Mouse (Mus musculus) hindbrain, embryonic 15.5 days (tissue): ENCODE measurements at regions not wholly inside any gene's neighbourhood (a gene's known extent, or its start where the extent isn't known, plus 50 kb on each side); places are given as distances from the start of the nearest gene placed in this dataset.

Experiments used
- ATAC-seq: fragments of 200-750 bp; cut with Nextera tagmentation; 2 replicates; pipeline ENCODE4 v1.8.0; 2017; ENCODE audit warnings: low read depth, moderate number of reproducible peaks, moderate TSS enrichment; ENCODE audit not compliant: low FRiP score
- H3K27ac ChIP-seq: fragments of 300-500 bp; sonication (generic); replicated peaks from 2 replicates; pipeline ENCODE4 v1.5.1; 2015; ENCODE audit warnings: mild to moderate bottlenecking, inconsistent platforms
- H3K27me3 ChIP-seq: fragments of 300-500 bp; sonication (generic); 2 replicates; pipeline ENCODE4 v1.6.1; 2015; ENCODE audit warnings: control low read depth, inconsistent platforms
- H3K36me3 ChIP-seq: fragments of 300-500 bp; sonication (generic); 2 replicates; pipeline ENCODE4 v1.6.1; 2015; ENCODE audit warnings: control low read depth, inconsistent platforms
- H3K4me1 ChIP-seq: fragments of 300-500 bp; sonication (generic); replicated peaks from 2 replicates; pipeline ENCODE4 v1.6.1; 2015; ENCODE audit warnings: control low read depth, inconsistent platforms
- H3K4me2 ChIP-seq: fragments of 300-500 bp; sonication (generic); 2 replicates; pipeline ENCODE4 v1.6.1; 2015; ENCODE audit warnings: moderate library complexity, mild to moderate bottlenecking, inconsistent platforms
- H3K4me3 ChIP-seq: fragments of 300-500 bp; sonication (generic); 2 replicates; pipeline ENCODE4 v1.5.1; 2015; ENCODE audit warnings: mild to moderate bottlenecking, inconsistent platforms
- H3K9ac ChIP-seq: fragments of 300-500 bp; sonication (generic); 2 replicates; pipeline ENCODE4 v1.6.1; 2015; ENCODE audit warnings: inconsistent platforms
- H3K9me3 ChIP-seq: fragments of 300-500 bp; sonication (generic); 2 replicates; pipeline ENCODE4 v1.6.1; 2016; ENCODE audit warnings: control low read depth, inconsistent platforms
- WGBS: fragments of 180-500 bp; shearing (Covaris S2); methylation state at CpG from one replicate; pipeline ENCODE4 v1.1.7; 2015; 5-methylcytosine and 5-hydroxymethylcytosine counted together

GRCm38 (mm10) chr12:6046110-6046509 is 670.6 kb upstream of the Klhl29 start:
- Histone ChIP-seq H3K27me3 (no peaks in the 10 kb centered on the region), H3K4me3 (no peak overlapping the region), H3K27ac (peak overlapping the region; percentile 53; the same call in 1 of the 2 replicates), H3K9ac (no peak overlapping the region), H3K9me3 (no peaks in the 10 kb centered on the region), H3K4me2 (no peak overlapping the region), H3K4me1 (peaks cover 10% of the 10 kb centered on the region), H3K36me3 (no peaks in the 10 kb centered on the region)
- 82% methylated on average over 2 of the region's 2 CpGs for WGBS
- ATAC-seq, result no peak

DNA sequence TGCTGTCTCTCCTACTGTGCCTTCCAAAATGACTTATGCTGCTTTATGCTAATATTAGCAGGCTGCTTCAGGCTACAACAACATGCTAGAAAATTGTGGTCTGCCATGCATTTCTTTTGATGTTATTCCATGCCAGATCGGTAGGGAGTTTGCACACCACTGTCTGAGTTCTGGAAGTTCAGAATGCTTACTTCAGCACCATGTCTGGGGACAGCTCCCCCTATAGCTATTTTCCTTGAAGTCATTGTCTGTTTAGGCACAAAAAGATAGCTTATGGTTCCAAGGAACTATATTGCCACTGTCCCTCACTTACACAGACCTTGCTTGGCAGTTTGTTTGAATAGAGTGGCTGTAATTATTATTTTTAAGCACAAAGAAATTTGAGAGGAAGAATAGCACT is 666.8 kb upstream of the Klhl29 start:
- WGBS, result 31% methylated on average over 1 of the region's 1 CpGs
- H3K36me3 ChIP-seq, result no peaks in the 10 kb centered on the region
- no peak overlapping the region for H3K4me2 ChIP-seq
- no peaks in the 10 kb centered on the region for H3K27me3 ChIP-seq
- ATAC-seq, result no peak
- H3K9me3 ChIP-seq, result no peaks in the 10 kb centered on the region
- no peak overlapping the region for H3K27ac ChIP-seq
- peaks cover 10% of the 10 kb centered on the region for H3K4me1 ChIP-seq
- H3K4me3 ChIP-seq, result no peak overlapping the region
- no peak overlapping the region for H3K9ac ChIP-seq

DNA sequence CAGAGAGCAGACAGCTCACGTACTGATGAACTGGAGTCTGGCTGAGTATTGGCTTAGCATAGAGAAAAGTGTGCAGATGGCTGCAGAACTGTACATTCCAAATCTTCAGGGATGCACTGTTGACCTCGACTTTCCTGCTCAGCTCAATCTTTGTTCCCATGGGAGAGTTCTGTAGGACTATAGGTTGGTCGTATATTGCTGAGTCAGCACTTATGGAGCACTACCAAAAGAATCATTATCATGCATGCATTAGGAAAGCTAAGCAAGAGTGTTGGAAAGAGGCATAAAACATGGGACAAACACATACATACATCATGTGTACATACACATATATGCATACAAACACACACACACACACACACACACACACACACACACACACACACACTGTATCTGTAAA is 648.6 kb upstream of the Klhl29 start:
- no peak for ATAC-seq
- 81% methylated on average over 3 of the region's 3 CpGs for WGBS
- H3K27ac ChIP-seq, result no peak overlapping the region
- H3K27me3 ChIP-seq, result no peaks in the 10 kb centered on the region
- H3K4me3 ChIP-seq, result no peak overlapping the region
- H3K36me3 ChIP-seq, result no peaks in the 10 kb centered on the region
- H3K4me2 ChIP-seq, result no peak overlapping the region
- no peaks in the 10 kb centered on the region for H3K9me3 ChIP-seq
- H3K9ac ChIP-seq, result no peak overlapping the region
- H3K4me1 ChIP-seq, result no peaks in the 10 kb centered on the region

DNA sequence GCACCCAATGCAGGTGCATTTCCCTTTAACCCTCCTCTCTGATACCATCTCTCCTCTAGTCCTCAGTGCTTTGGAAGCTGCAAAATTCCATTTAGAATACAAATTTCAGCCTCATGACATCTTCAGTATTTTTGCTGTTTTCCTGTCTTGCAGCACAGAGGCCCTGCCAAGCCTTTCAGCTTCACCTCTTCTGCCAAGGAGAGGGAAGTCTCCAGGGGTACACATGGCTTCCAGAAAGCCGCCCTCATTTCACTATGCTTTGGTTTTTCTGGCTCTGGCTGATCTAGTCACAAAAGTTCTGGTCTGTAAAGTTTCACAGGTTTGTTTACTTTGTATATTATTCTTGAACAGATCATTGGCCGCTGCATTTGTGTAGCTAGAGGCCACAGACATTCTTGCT is 647.0 kb upstream of the Klhl29 start:
- ATAC-seq, result no peak
- 86% methylated on average over 2 of the region's 2 CpGs for WGBS
- no peak overlapping the region for H3K27ac ChIP-seq
- no peak overlapping the region for H3K4me2 ChIP-seq
- no peaks in the 10 kb centered on the region for H3K9me3 ChIP-seq
- no peak overlapping the region for H3K4me3 ChIP-seq
- H3K27me3 ChIP-seq, result no peaks in the 10 kb centered on the region
- H3K4me1 ChIP-seq, result no peaks in the 10 kb centered on the region
- no peaks in the 10 kb centered on the region for H3K36me3 ChIP-seq
- no peak overlapping the region for H3K9ac ChIP-seq

- Histone ChIP-seq H3K27ac (no peak overlapping the region), H3K27me3 (no peaks in the 10 kb centered on the region), H3K9ac (no peak overlapping the region), H3K4me2 (no peak overlapping the region), H3K9me3 (no peaks in the 10 kb centered on the region), H3K4me1 (no peaks in the 10 kb centered on the region), H3K36me3 (no peaks in the 10 kb centered on the region), H3K4me3 (no peak overlapping the region)
- ATAC-seq, result peak; percentile 68; the same call in 1 of the 2 replicates
- 62% methylated on average over 3 of the region's 3 CpGs for WGBS
These were observed 625.5 kb upstream of the Klhl29 start for GRCm38 (mm10) chr12:6000961-6001360.

DNA sequence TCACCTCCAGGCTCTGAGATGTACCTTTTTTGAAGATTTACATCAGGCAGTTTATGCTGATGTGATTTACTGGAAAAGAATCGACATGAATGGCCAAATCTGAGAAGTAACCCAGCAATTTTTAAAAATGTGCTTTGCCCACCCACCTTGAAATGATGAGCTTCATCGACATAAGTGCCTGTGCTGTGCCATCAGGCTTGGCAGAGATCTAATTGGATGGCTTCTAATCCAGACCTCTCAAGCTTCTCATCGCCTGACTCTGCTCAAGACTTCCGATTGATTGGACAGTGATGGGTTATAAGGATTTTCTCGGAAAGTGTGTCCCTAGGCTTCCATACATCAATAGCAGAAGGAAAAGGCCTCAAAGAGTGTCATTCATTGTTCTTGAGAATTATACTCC is 621.9 kb upstream of the Klhl29 start:
- WGBS, result 77% methylated on average over 5 of the region's 5 CpGs
- Histone ChIP-seq H3K27me3 (no peaks in the 10 kb centered on the region), H3K9ac (no peak overlapping the region), H3K9me3 (no peaks in the 10 kb centered on the region), H3K36me3 (no peaks in the 10 kb centered on the region), H3K4me1 (no peaks in the 10 kb centered on the region), H3K4me2 (no peak overlapping the region), H3K4me3 (no peak overlapping the region), H3K27ac (no peak overlapping the region)
- ATAC-seq, result no peak

- no peaks in the 10 kb centered on the region for H3K9me3 ChIP-seq
- no peaks in the 10 kb centered on the region for H3K4me1 ChIP-seq
- no peak overlapping the region for H3K4me2 ChIP-seq
- 54% methylated on average over 6 of the region's 6 CpGs for WGBS
- H3K36me3 ChIP-seq, result no peaks in the 10 kb centered on the region
- no peaks in the 10 kb centered on the region for H3K27me3 ChIP-seq
- H3K27ac ChIP-seq, result no peak overlapping the region
- H3K9ac ChIP-seq, result no peak overlapping the region
- no peak overlapping the region for H3K4me3 ChIP-seq
- ATAC-seq, result no peak
These were observed 621.2 kb upstream of the Klhl29 start for GRCm38 (mm10) chr12:5996672-5997071.

GRCm38 (mm10) chr12:5983937-5984610 is 608.6 kb upstream of the Klhl29 start:
- H3K27ac ChIP-seq, result peak overlapping the region; percentile 62; the same call in 1 of the 2 replicates
- H3K36me3 ChIP-seq, result no peaks in the 10 kb centered on the region
- H3K9me3 ChIP-seq, result no peaks in the 10 kb centered on the region
- H3K4me2 ChIP-seq, result peak overlapping the region; percentile 27
- no peaks in the 10 kb centered on the region for H3K27me3 ChIP-seq
- peaks cover 11% of the 10 kb centered on the region for H3K4me1 ChIP-seq
- H3K4me3 ChIP-seq, result no peak overlapping the region
- no peak overlapping the region for H3K9ac ChIP-seq
- no peak for ATAC-seq
- 37% methylated on average over 13 of the region's 13 CpGs for WGBS

GRCm38 (mm10) chr12:5982096-5982495 is 606.6 kb upstream of the Klhl29 start:
- Histone ChIP-seq H3K9me3 (no peaks in the 10 kb centered on the region), H3K9ac (no peak overlapping the region), H3K4me3 (no peak overlapping the region), H3K27me3 (no peaks in the 10 kb centered on the region), H3K4me2 (no peak overlapping the region), H3K36me3 (no peaks in the 10 kb centered on the region), H3K27ac (no peak overlapping the region), H3K4me1 (peaks cover 11% of the 10 kb centered on the region)
- ATAC-seq, result no peak
- WGBS, result 64% methylated on average over 1 of the region's 1 CpGs

DNA sequence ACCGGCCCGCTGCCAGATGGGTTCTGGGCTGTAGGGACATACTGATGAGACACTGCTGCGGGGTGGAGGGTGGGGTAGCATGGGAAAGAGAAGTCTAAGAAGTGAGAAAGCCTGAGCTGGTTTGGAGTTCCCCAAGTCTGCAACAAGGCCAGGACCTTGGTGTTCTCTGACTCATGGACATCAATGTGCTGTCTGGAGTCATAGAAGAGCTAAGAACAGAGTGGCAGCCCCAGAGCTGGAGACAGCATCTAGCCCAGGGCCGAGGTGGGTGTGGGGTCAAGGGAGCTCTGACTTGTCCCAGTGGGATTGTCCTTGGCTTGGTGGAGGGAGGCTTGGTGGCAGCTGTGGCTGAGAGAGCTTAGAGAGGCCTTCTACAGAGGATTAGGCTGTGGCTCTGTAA is 600.4 kb upstream of the Klhl29 start:
- Histone ChIP-seq H3K27me3 (no peaks in the 10 kb centered on the region), H3K36me3 (no peaks in the 10 kb centered on the region), H3K27ac (no peak overlapping the region), H3K4me2 (no peak overlapping the region), H3K9ac (no peak overlapping the region), H3K9me3 (no peaks in the 10 kb centered on the region), H3K4me1 (no peaks in the 10 kb centered on the region), H3K4me3 (no peak overlapping the region)
- no peak for ATAC-seq
- WGBS, result 99% methylated on average over 4 of the region's 4 CpGs

DNA sequence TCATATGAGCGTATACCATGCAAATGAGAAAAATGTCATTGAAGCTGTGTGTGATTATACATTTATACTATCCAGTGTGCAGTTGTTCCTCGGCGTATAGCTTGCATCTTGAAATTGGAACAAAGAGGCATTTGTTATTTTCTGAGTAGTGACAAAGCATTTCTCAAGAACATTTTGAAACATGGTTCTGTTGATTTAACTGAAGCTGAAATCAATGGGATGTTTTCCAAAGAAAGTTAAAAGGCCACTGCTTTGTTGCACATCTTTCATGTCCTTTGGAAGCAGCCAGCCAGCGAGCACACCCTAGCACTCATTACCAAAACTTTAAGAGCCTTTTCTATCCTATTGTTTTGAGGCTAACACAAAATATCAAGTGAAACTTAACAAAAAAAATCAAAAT is 594.1 kb upstream of the Klhl29 start:
- Histone ChIP-seq H3K9me3 (no peaks in the 10 kb centered on the region), H3K4me1 (0 out of 2 replicates have a peak, but pooled peaks cover 3% of the 10 kb centered on the region), H3K4me3 (no peak overlapping the region), H3K9ac (no peak overlapping the region), H3K36me3 (no peaks in the 10 kb centered on the region), H3K27me3 (no peaks in the 10 kb centered on the region), H3K4me2 (no peak overlapping the region), H3K27ac (no peak overlapping the region)
- ATAC-seq, result no peak
- WGBS, result 82% methylated on average over 4 of the region's 4 CpGs

DNA sequence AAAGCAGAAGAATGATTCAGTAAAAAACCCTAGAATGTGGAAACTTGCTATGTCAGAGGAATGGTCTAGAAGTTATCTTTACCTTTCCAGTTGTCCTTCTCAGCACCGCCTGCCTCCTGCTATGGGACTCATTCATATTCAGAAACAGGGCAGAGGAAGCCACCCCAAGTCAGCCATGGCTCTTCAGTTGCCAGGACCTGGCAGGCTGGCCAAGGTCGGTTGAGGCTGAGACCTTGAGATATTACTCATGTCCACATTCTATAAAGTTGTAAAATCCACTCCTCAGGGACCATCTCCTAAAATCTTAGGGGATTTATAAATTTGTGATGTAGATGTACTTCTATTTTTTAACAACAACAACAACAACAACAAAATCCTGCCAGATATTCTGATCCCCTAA is 580.7 kb upstream of the Klhl29 start:
- Histone ChIP-seq H3K4me3 (no peak overlapping the region), H3K27me3 (no peaks in the 10 kb centered on the region), H3K9me3 (no peaks in the 10 kb centered on the region), H3K4me1 (no peaks in the 10 kb centered on the region), H3K9ac (no peak overlapping the region), H3K36me3 (no peaks in the 10 kb centered on the region), H3K4me2 (no peak overlapping the region), H3K27ac (no peak overlapping the region)
- WGBS, result 77% methylated on average over 2 of the region's 2 CpGs
- ATAC-seq, result no peak

GRCm38 (mm10) chr12:5955564-5955963 is 580.1 kb upstream of the Klhl29 start:
- Histone ChIP-seq H3K4me2 (no peak overlapping the region), H3K9me3 (no peaks in the 10 kb centered on the region), H3K27me3 (no peaks in the 10 kb centered on the region), H3K4me3 (no peak overlapping the region), H3K36me3 (no peaks in the 10 kb centered on the region), H3K4me1 (no peaks in the 10 kb centered on the region), H3K27ac (no peak overlapping the region), H3K9ac (no peak overlapping the region)
- no peak for ATAC-seq
- 24% methylated on average over 5 of the region's 5 CpGs for WGBS
